Mouse (Mus musculus) heart, embryonic 11.5 days (tissue): ENCODE results near the gene Slc5a1. TPM values are rescaled to one million over a fixed set of nuclear protein-coding genes. Genes with fewer than 3 reads are reported as not detected.

ENCODE experiments used
- ATAC-seq: fragments of 200-750 bp; cut with Nextera tagmentation; replicated peaks from 2 replicates; pipeline ENCODE4 v1.8.0; 2017; ENCODE audit warnings: moderate library complexity; ENCODE audit not compliant: insufficient number of reproducible peaks, low FRiP score, low TSS enrichment
- H3K27ac ChIP-seq: fragments of 300-500 bp; sonication (generic); 2 replicates; pipeline ENCODE4 v1.5.1; 2014; ENCODE audit warnings: mild to moderate bottlenecking, low read depth, low read length
- H3K27me3 ChIP-seq: fragments of 300-500 bp; sonication (generic); 2 replicates; pipeline ENCODE4 v1.6.1; 2014; ENCODE audit warnings: mild to moderate bottlenecking, low read length, mixed read lengths; ENCODE audit not compliant: control insufficient read depth, insufficient read depth
- H3K36me3 ChIP-seq: fragments of 300-500 bp; sonication (generic); 2 replicates; pipeline ENCODE4 v1.6.1; 2014; ENCODE audit warnings: mild to moderate bottlenecking, low read length, moderate library complexity, mixed read lengths; ENCODE audit not compliant: control insufficient read depth, insufficient read depth
- H3K4me1 ChIP-seq: fragments of 300-500 bp; sonication (generic); 2 replicates; pipeline ENCODE4 v1.6.1; 2014; ENCODE audit warnings: low read length; ENCODE audit not compliant: control insufficient read depth, insufficient read depth
- H3K4me2 ChIP-seq: fragments of 300-500 bp; sonication (generic); 2 replicates; pipeline ENCODE4 v1.6.1; 2014; ENCODE audit warnings: mild to moderate bottlenecking, moderate library complexity
- H3K4me3 ChIP-seq: fragments of 300-500 bp; sonication (generic); 2 replicates; pipeline ENCODE4 v1.5.1; 2014; ENCODE audit warnings: low read depth, low read length
- H3K9ac ChIP-seq: fragments of 300-500 bp; sonication (generic); 2 replicates; pipeline ENCODE4 v1.6.1; 2014; ENCODE audit warnings: mild to moderate bottlenecking, low read depth, low read length, moderate library complexity
- H3K9me3 ChIP-seq: fragments of 300-500 bp; sonication (generic); replicated peaks from 2 replicates; pipeline ENCODE4 v1.6.1; 2016; ENCODE audit warnings: low read length; ENCODE audit not compliant: control insufficient read depth
- WGBS: fragments of 180-500 bp; shearing (Covaris S2); extraction: QIAGEN DNeasy Blood & Tissue Kit; methylation state at CpG from one replicate; pipeline ENCODE4 v1.1.7; 2014; ENCODE audit not compliant: insufficient replicate concordance; 5-methylcytosine and 5-hydroxymethylcytosine counted together
- polyA plus RNA-seq: library from polyadenylated mRNA; unstranded; fragments of >200 nt; fragmentation: Nextera tagmentation; extraction: Ambion mirVana; gene quantifications from 2 replicates; pipeline ENCODE4 v1.2.1, GENCODE M21; 2014

Slc5a1 gene
- polyA plus RNA-seq, 1 experiment from 2014 or later = not detected

DNA sequence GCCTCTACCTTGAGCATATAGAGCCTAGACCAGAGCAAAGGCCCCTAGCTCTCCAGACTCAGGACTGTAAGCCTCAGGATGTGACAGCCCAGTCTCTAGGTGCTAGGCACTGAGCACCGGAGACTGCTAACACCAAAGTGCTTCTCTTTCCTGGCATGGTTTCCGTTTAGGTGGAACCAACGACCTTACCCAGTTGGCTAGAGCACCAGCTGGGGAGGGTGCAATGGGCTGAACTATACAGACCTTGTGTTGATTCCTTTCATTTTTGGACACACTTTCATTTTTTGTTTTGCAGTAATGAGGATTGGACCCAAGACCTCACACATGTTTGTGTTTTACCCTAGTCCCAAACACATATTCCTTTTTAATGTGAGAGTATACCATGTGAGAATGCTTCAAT lies 106.5 kb downstream of the Slc5a1 start:
- no peaks in the 10 kb centered on the region for H3K36me3 ChIP-seq
- 0 out of 2 replicates have a peak, but pooled peaks cover 7% of the 10 kb centered on the region for H3K4me1 ChIP-seq
- H3K27ac ChIP-seq = no peak overlapping the region
- 86% methylated on average over 3 of the region's 3 CpGs for WGBS
- H3K9ac ChIP-seq = no peak overlapping the region
- no peak overlapping the region for H3K4me2 ChIP-seq
- ATAC-seq = no peak
- no peaks in the 10 kb centered on the region for H3K9me3 ChIP-seq
- no peak overlapping the region for H3K4me3 ChIP-seq
- H3K27me3 ChIP-seq = no peaks in the 10 kb centered on the region

DNA sequence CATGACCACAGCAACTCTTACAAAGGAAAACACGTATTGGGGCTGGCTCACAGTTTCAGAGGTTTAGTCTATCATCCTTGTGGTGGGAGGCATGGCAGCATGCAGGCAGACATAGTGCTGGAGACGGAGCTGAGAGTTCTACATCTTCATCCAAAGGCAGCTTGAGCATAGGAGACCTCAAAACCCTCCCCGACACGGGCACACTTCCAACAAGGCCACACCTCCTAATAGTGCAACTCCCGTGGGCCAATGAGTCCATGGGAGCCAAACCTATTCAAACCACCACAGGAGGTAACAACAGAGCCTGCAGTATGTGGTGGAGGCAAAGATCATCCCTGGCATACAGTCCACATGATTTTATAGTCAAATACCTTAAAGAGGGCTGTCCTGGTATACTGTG lies 107.2 kb downstream of the Slc5a1 start:
- Histone ChIP-seq H3K27ac (no peak overlapping the region), H3K4me1 (0 out of 2 replicates have a peak, but pooled peaks cover 11% of the 10 kb centered on the region), H3K9me3 (no peaks in the 10 kb centered on the region), H3K9ac (no peak overlapping the region), H3K4me2 (no peak overlapping the region), H3K27me3 (no peaks in the 10 kb centered on the region), H3K4me3 (no peak overlapping the region), H3K36me3 (no peaks in the 10 kb centered on the region)
- WGBS = 80% methylated on average over 5 of the region's 5 CpGs
- no peak for ATAC-seq

Other genes with a start within 250 kb of the Slc5a1 start
- gene Prr14l, start 250.0 kb upstream of the Slc5a1 start, polyA plus RNA-seq = 9.0 and 11.5 TPM in 2 replicates
- gene Depdc5, start 240.5 kb upstream of the Slc5a1 start, polyA plus RNA-seq = 18.2 and 20.8 TPM in 2 replicates
- 449 and 491 TPM in 2 replicates for gene Ywhah, start 85.4 kb upstream of the Slc5a1 start, polyA plus RNA-seq
- gene Spon2, start 114.2 kb downstream of the Slc5a1 start, polyA plus RNA-seq = 43.9 and 51.6 TPM in 2 replicates
- gene Ctbp1, start 170.8 kb downstream of the Slc5a1 start, polyA plus RNA-seq = 232 and 274 TPM in 2 replicates
- gene Maea, start 231.3 kb downstream of the Slc5a1 start, polyA plus RNA-seq = 124 and 132 TPM in 2 replicates